Mouse (Mus musculus): ENCODE data around the gene Cenpt. TPM values are rescaled to one million over a fixed set of nuclear protein-coding genes. Genes with fewer than 3 reads are reported as not detected.

The Cenpt gene
- polyA plus RNA-seq, 1 experiment = 23.5 TPM

DNA sequence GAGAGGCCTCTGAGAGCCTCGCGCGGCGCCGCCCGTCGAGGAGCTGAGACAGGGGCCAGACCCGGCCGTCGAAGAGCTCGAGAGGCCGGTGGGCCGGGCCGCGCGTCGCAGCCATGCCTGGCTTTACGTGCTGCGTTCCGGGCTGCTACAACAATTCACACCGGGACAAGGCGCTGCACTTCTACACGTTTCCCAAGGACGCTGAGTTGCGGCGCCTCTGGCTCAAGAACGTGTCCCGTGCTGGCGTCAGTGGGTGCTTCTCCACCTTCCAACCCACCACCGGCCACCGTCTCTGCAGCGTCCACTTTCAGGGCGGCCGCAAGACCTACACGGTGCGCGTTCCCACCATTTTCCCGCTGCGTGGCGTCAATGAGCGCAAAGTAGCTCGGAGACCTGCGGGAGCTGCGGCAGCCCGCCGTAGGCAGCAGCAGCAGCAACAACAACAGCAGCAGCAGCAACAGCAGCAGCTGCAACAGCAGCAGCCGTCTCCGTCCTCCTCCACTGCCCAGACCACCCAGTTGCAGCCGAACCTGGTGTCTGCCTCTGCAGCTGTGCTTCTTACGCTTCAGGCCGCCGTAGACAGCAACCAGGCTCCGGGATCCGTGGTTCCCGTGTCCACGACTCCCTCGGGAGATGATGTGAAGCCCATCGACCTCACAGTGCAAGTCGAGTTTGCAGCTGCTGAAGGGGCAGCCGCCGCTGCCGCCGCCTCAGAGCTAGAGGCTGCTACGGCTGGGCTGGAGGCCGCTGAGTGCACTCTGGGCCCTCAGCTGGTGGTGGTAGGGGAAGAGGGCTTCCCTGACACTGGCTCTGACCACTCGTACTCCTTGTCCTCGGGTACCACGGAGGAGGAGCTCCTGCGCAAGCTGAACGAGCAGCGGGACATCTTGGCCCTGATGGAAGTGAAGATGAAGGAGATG is 2.4 kb upstream of the Cenpt start:
- Histone ChIP-seq H3K27me3 (replicated peaks) (no peaks in the 10 kb centered on the region), H3K4me1 (peaks cover 67% of the 10 kb centered on the region), H3K9me3 (no peaks in the 10 kb centered on the region), H3K4me3 (replicated peaks) (peak overlapping the region; percentile 100), H3K36me3 (replicated peaks; ENCODE audit: low read length) (peaks cover 16% of the 10 kb centered on the region)
- TF ChIP-seq GATA1 (IDR thresholded peaks at IDR 0.05; ENCODE audit: borderline replicate concordance, low read length) = no peak
- TF ChIP-seq FLI1 (IDR thresholded peaks at IDR 0.05; ENCODE audit: low read length) = no peak

DNA sequence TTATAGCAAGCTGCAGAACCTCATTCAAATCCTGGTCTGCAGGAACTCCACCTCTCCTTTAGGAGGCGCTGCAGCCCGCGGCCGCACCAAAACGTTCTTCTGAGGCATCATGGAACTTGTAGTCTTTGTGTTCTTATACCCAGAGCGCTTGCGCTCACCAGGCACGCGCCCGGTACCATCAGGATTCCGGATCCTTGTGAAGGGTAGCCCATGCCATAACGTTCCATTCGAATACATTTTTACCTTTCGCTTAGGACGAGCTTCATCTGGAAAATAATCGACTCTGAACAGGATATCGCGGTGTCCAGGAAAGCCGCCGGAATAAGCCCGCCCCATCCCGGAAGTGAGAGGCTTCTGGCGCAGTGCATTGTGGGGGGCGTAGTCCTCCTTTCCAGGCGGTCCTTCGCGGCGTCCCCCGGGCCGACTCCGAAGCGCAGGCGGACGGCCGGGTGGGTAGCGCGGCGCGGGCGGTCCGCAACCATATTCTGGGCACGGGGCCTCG is 1.7 kb upstream of the Cenpt start, which contains the start of gene Thap11:
Gene Thap11 (plus strand): TSS at position 418 of the 502 bp plus-strand sequence.
- Histone ChIP-seq H3K9me3 (no peaks in the 10 kb centered on the region), H3K27me3 (replicated peaks) (no peaks in the 10 kb centered on the region), H3K4me1 (peaks cover 69% of the 10 kb centered on the region), H3K36me3 (replicated peaks; ENCODE audit: low read length) (peaks cover 18% of the 10 kb centered on the region), H3K4me3 (replicated peaks) (peak within 1 kb of the TSS; percentile 100)
- no peak for TF ChIP-seq FLI1 (IDR thresholded peaks at IDR 0.05; ENCODE audit: low read length)
- TF ChIP-seq GATA1 (IDR thresholded peaks at IDR 0.05; ENCODE audit: borderline replicate concordance, low read length) = no peak

DNA sequence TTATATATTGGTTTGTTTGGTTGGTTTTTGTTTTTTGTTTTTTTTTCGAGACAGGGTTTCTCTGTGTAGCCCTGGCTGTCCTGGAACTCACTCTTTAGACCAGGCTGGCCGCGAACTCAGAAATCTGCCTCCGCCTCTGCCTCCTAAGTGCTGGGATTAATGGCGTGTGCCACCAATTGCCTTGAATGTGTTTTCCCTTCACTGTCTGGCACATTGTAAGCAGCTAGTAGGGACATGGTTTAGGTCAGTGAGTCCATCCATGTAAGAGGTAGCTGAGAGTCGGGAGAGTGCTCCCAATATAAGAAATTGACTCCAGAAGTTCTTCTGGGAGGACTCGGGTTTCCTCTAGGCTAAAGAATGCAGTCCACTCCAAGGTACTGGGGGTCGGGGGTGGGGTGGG is 1.2 kb upstream of the Cenpt start:
- Histone ChIP-seq H3K4me1 (peaks cover 69% of the 10 kb centered on the region), H3K27me3 (replicated peaks) (no peaks in the 10 kb centered on the region), H3K4me3 (replicated peaks) (peak overlapping the region; percentile 100), H3K36me3 (replicated peaks; ENCODE audit: low read length) (peaks cover 23% of the 10 kb centered on the region), H3K9me3 (no peaks in the 10 kb centered on the region)
- TF ChIP-seq GATA1 (IDR thresholded peaks at IDR 0.05; ENCODE audit: borderline replicate concordance, low read length) = no peak
- TF ChIP-seq FLI1 (IDR thresholded peaks at IDR 0.05; ENCODE audit: low read length) = no peak

DNA sequence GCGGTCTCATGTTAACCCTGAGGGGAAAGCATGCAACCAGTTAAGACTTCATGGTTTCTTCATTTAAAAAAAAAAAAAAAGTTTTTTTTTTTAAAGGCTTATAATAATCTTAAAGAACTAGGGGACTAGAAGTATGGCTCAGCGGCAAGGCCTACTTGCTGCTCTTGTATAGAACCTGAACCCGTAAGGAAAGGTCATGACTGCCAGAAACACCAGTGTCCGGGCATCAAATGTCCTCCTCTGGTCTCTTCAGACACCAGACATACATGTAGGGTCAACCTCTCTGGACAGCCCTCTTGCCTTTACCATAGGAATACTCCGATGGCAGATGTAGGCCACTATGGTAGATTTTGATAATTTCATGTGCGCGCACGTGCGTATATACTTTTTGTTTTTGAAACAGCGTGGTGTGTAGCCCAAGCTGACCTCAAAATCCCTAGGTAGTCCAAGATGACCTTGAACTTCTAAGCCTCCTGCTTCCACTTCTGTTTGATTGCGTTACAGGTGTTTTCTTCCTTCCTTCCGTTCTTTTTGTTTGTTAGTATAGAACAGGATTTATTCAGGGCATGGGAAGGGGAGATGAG is 840 bp downstream of the Cenpt start:
- H3K9me3 ChIP-seq = no peaks in the 10 kb centered on the region
- peaks cover 27% of the 10 kb centered on the region for H3K36me3 ChIP-seq (replicated peaks; ENCODE audit: low read length)
- no peaks in the 10 kb centered on the region for H3K27me3 ChIP-seq (replicated peaks)
- no peak for TF ChIP-seq GATA1 (IDR thresholded peaks at IDR 0.05; ENCODE audit: borderline replicate concordance, low read length)
- peaks cover 62% of the 10 kb centered on the region for H3K4me1 ChIP-seq
- peak overlapping the region; percentile 98 for H3K4me3 ChIP-seq (replicated peaks)

DNA sequence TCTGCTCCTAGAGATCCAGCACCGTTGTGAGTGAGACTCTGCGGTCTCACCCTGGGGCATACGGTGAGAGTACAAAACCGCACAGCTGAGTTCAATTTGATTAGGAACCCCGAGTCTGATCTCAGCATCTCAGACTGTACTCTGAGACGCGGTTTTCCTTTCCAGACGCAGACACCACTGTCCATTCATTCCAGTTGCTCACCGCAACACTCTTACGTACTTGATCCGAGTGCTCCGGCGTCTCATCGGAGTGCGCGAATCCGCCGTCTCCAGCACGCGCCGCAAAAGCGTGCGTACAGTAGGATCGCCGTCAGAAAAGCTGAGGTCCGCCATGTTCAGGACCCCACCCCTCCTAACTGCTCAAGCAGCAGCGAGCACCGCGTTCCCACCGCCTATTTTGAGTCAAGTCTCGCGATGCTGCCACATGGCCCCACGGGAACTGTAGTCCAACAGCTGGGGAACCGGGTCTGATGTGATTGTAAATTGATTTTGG is 1.4 kb downstream of the Cenpt start:
- Histone ChIP-seq H3K9me3 (no peaks in the 10 kb centered on the region), H3K4me1 (peaks cover 62% of the 10 kb centered on the region), H3K36me3 (replicated peaks; ENCODE audit: low read length) (peaks cover 30% of the 10 kb centered on the region), H3K27me3 (replicated peaks) (no peaks in the 10 kb centered on the region), H3K4me3 (replicated peaks) (peak overlapping the region; percentile 98)
- no peak for TF ChIP-seq FLI1 (IDR thresholded peaks at IDR 0.05; ENCODE audit: low read length)
- no peak for TF ChIP-seq GATA1 (IDR thresholded peaks at IDR 0.05; ENCODE audit: borderline replicate concordance, low read length)

DNA sequence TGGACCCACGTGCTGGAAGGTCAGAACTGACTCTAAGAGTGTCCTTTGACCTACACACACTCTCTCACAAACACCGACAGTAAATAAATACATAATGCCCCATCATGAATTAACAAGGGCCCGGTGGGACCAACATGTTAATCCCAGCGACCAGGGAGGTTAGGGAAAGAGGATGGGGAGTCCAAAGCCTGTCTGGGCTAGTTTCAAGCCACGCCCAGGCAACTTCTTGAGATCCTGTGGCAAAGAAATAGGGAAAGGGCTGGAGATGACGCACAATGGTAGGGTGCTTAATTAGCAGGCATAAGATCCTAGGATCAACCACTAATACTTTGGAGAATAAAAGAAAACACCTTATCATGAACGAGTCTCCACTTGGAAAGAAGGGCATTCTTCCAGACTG is 2.5 kb downstream of the Cenpt start:
- TF ChIP-seq GATA1 (IDR thresholded peaks at IDR 0.05; ENCODE audit: borderline replicate concordance, low read length) (no peak), FLI1 (IDR thresholded peaks at IDR 0.05; ENCODE audit: low read length) (no peak)
- H3K4me1 ChIP-seq = peaks cover 62% of the 10 kb centered on the region
- H3K27me3 ChIP-seq (replicated peaks) = no peaks in the 10 kb centered on the region
- no peaks in the 10 kb centered on the region for H3K9me3 ChIP-seq
- H3K36me3 ChIP-seq (replicated peaks; ENCODE audit: low read length) = peaks cover 41% of the 10 kb centered on the region
- peak overlapping the region; percentile 68 for H3K4me3 ChIP-seq (replicated peaks)

DNA sequence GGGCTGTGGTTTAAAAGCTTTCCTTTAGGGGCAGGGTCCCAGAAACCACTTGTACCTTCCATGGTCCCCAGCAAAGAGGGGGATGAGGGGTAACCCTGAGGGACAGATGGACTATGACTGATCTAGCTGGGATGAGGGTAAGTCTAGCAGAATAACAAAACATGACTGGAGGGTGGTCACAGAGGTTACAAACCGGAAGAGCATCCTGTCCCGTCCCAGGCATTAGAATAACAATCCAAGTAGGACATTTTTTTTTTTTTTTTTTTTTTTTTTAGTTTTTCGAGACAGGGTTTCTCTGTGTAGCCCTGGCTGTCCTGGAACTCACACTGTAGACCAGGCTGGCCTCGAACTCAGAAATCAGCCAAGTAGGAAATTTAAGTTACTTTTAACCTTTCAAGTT is 3.1 kb downstream of the Cenpt start:
- Histone ChIP-seq H3K9me3 (no peaks in the 10 kb centered on the region), H3K4me1 (peaks cover 57% of the 10 kb centered on the region), H3K4me3 (replicated peaks) (no peak overlapping the region), H3K36me3 (replicated peaks; ENCODE audit: low read length) (peaks cover 47% of the 10 kb centered on the region), H3K27me3 (replicated peaks) (no peaks in the 10 kb centered on the region)
- TF ChIP-seq FLI1 (IDR thresholded peaks at IDR 0.05; ENCODE audit: low read length) (no peak), GATA1 (IDR thresholded peaks at IDR 0.05; ENCODE audit: borderline replicate concordance, low read length) (no peak)

DNA sequence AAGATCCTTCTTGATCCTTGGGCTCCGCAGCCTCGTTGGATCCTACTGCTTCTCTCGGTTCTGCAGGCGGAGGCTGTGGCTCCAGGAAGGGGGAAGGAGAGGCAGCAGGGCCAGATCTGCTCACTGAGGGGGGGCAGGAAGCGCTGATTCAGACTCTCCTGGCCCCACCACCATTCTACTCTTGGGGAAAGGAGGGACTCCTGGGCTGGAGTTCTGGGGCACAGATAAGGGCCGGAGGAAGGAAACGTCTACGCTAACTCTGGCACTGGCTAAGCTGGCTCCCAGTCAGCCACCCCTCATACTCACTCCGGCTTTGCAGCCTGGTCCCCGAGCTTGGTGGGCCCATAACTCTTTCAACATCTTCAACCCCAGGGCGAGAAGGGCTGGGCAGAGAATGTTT is 6.4 kb downstream of the Cenpt start:
- Histone ChIP-seq H3K9me3 (no peaks in the 10 kb centered on the region), H3K36me3 (replicated peaks; ENCODE audit: low read length) (peaks cover 72% of the 10 kb centered on the region), H3K4me1 (peaks cover 48% of the 10 kb centered on the region), H3K4me3 (replicated peaks) (peak overlapping the region; percentile 75), H3K27me3 (replicated peaks) (no peaks in the 10 kb centered on the region)
- no peak for TF ChIP-seq FLI1 (IDR thresholded peaks at IDR 0.05; ENCODE audit: low read length)
- TF ChIP-seq GATA1 (IDR thresholded peaks at IDR 0.05; ENCODE audit: borderline replicate concordance, low read length) = no peak

DNA sequence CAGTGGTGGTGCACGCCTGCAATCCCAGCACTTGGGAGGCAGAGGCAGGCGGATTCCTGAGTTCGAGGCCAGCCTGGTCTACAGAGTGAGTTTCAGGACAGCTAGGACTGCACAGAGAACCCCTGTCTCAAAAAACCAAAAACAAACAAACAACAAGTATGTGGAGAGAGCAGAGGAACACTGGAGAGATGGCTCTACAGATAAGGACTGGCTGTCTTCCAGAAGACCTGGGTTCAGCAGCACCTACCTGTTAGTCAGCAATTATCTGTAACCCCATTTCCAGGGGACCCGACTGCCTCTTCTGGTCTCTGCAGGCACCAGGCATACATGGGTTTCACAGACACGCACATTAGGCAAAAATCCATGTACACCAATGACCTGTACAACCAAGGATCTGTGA is 13.9 kb downstream of the Cenpt start:
- Histone ChIP-seq H3K4me3 (replicated peaks) (no peak overlapping the region), H3K36me3 (replicated peaks; ENCODE audit: low read length) (peaks cover 27% of the 10 kb centered on the region), H3K4me1 (peaks cover 31% of the 10 kb centered on the region), H3K9me3 (peaks cover 8% of the 10 kb centered on the region), H3K27me3 (replicated peaks) (no peaks in the 10 kb centered on the region)
- no peak for TF ChIP-seq FLI1 (IDR thresholded peaks at IDR 0.05; ENCODE audit: low read length)
- no peak for TF ChIP-seq GATA1 (IDR thresholded peaks at IDR 0.05; ENCODE audit: borderline replicate concordance, low read length)

DNA sequence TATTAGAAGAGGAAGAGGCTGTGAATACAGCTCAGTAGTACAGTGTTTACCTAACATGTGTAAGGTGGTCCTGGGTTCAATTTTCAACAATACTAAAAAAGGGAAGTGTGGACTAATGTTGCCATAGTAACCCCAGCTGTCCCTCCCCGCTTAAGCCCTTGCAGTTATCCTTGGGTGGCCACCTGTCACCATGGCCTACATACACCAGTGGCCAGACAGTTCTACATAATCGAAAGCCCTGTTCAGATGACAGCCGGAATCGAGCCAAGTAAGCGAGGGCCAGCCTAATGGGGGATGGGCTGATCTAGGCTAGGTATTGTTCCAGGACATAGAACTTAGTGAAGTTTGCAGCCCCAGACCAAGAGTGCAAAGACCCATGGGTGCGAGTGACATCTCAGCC is 16.1 kb downstream of the Cenpt start:
- no peak overlapping the region for H3K4me3 ChIP-seq (replicated peaks)
- TF ChIP-seq GATA1 (IDR thresholded peaks at IDR 0.05; ENCODE audit: borderline replicate concordance, low read length) (no peak), FLI1 (IDR thresholded peaks at IDR 0.05; ENCODE audit: low read length) (no peak)
- H3K9me3 ChIP-seq = peaks cover 8% of the 10 kb centered on the region
- peaks cover 31% of the 10 kb centered on the region for H3K4me1 ChIP-seq
- H3K36me3 ChIP-seq (replicated peaks; ENCODE audit: low read length) = peaks cover 13% of the 10 kb centered on the region
- peaks cover 2% of the 10 kb centered on the region for H3K27me3 ChIP-seq (replicated peaks)

Data from megakaryocyte, embryonic 14.5 days (primary cell).